Mouse (Mus musculus) frontal cortex, postnatal 25 days (tissue): ENCODE results near the gene Rftn2.

Source experiments
- DNase-seq, 2 experiments: peaks; one replicate each; pipeline ENCODE4 v3.0.0; 2022; ENCODE audit warnings: low spot score in 2 of 2

Gene Rftn2

GRCm38 (mm10) chr1:55211081-55211480 lies 15.5 kb downstream of the Rftn2 start:
- DNase-seq, result no peak

- no peak for DNase-seq
Observed at GRCm38 (mm10) chr1:55210202-55210965, 16.2 kb downstream of the Rftn2 start.

GRCm38 (mm10) chr1:55208500-55209140 lies 18.0 kb downstream of the Rftn2 start:
- DNase-seq, result no peak

GRCm38 (mm10) chr1:55207561-55207960 lies 19.0 kb downstream of the Rftn2 start:
- no peak for DNase-seq

GRCm38 (mm10) chr1:55205808-55206327 lies 20.7 kb downstream of the Rftn2 start:
- no peak for DNase-seq

- DNase-seq, result peak in 1 of 2 experiments; percentile 17
Observed at GRCm38 (mm10) chr1:55201850-55202752, 24.5 kb downstream of the Rftn2 start.

GRCm38 (mm10) chr1:55198719-55199118 lies 27.9 kb downstream of the Rftn2 start:
- DNase-seq, result no peak

GRCm38 (mm10) chr1:55196327-55197003 lies 30.1 kb downstream of the Rftn2 start:
- DNase-seq, result no peak

- DNase-seq, result no peak
Observed at GRCm38 (mm10) chr1:55195021-55195420, 31.6 kb downstream of the Rftn2 start.

GRCm38 (mm10) chr1:55194064-55194915 lies 32.3 kb downstream of the Rftn2 start:
- DNase-seq, result no peak

- DNase-seq, result no peak
Observed at GRCm38 (mm10) chr1:55193316-55193715, 33.3 kb downstream of the Rftn2 start.

- no peak for DNase-seq
Observed at GRCm38 (mm10) chr1:55192824-55193223, 33.8 kb downstream of the Rftn2 start.

GRCm38 (mm10) chr1:55192015-55192414 lies 34.6 kb downstream of the Rftn2 start:
- DNase-seq, result no peak

GRCm38 (mm10) chr1:55186592-55187210 lies 39.9 kb downstream of the Rftn2 start:
- no peak for DNase-seq

GRCm38 (mm10) chr1:55185718-55186117 lies 40.9 kb downstream of the Rftn2 start:
- DNase-seq, result no peak

- DNase-seq, result no peak
Observed at GRCm38 (mm10) chr1:55182392-55182791, 44.2 kb downstream of the Rftn2 start.

GRCm38 (mm10) chr1:55179917-55180566 lies 46.5 kb downstream of the Rftn2 start:
- DNase-seq, result no peak

GRCm38 (mm10) chr1:55174558-55175034 lies 52.0 kb downstream of the Rftn2 start:
- no peak for DNase-seq
